Mouse (Mus musculus): ENCODE results near the gene Tjp3.
A peak's percentile ranks its signal among the peaks of the same experiment; 100 is the strongest.

Tjp3 gene

GRCm38 (mm10) chr10:81266211-81267105 lies 24.9 kb downstream of the Tjp3 start, which contains the start of the genes Mrpl54 and Apba3:
Gene Mrpl54, minus strand, starts transcription at chr10:81266934.
Gene Apba3, plus strand, starts transcription at chr10:81266960.
- DNase-seq: peak; percentile 95

DNA sequence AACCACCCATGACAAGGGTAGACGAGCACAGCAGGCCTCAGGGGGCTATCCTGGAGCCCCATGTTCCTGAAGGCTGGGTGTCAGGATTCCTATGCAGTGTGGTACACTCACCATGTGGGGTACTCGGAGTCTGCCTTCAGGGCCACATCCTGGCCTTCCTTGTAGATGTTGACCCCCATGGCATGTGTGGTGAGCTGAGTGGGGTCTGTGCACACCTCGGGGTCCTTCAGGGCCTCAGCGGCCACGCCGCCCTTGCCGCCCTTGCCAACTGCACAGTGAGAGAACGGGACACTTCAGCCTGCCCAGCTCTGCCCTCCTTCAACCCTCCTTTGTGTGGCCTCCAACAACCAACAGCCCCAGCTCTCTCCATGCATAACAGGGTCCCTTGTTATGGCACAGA lies 25.8 kb downstream of the Tjp3 start:
- DNase-seq: no peak

DNA sequence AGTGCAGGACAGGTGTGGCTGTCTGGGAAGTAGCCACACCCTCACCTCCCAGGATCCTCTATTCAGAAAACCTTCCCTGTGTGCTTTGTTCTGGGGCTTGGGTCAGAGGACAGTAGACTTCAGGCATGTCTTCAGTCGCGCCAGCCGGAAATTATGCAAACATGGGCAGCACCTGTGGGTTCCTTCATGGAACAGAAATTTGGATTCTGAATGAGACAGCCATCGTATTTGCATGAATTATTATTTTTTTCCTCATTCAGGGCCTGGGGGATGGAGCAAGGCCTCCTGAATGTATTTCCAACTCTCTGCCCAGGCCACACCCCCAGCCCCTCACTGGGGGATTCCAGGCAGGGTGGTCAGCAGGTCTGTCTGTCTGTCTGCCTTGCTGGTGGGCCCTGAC lies 30.4 kb downstream of the Tjp3 start:
- no peak for DNase-seq

DNA sequence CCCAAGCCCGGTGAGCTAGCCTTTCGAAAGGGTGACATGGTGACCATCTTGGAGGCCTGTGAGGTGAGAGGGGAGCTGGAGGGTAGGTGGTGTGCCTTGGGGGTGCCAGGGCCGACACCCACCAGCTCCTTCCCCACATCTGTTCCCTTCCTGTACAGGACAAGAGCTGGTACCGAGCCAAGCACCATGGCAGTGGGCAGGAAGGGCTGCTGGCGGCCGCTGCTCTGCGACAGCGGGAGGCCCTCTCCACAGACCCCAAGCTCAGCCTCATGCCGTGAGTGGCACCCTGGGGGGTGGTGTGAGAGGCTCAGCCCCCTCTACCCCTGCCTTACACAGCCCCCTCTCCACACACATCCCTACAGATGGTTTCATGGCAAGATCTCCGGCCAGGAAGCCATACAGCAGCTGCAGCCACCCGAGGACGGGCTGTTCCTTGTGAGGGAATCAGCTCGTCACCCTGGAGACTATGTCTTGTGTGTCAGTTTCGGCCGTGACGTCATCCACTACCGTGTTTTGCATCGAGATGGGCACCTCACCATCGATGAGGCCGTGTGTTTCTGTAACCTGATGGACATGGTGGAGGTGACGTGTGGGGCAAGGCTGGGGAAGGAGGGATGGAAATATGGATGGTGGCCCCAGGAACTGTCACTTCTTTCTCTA lies 32.0 kb downstream of the Tjp3 start:
- peak; percentile 44 for DNase-seq

DNA sequence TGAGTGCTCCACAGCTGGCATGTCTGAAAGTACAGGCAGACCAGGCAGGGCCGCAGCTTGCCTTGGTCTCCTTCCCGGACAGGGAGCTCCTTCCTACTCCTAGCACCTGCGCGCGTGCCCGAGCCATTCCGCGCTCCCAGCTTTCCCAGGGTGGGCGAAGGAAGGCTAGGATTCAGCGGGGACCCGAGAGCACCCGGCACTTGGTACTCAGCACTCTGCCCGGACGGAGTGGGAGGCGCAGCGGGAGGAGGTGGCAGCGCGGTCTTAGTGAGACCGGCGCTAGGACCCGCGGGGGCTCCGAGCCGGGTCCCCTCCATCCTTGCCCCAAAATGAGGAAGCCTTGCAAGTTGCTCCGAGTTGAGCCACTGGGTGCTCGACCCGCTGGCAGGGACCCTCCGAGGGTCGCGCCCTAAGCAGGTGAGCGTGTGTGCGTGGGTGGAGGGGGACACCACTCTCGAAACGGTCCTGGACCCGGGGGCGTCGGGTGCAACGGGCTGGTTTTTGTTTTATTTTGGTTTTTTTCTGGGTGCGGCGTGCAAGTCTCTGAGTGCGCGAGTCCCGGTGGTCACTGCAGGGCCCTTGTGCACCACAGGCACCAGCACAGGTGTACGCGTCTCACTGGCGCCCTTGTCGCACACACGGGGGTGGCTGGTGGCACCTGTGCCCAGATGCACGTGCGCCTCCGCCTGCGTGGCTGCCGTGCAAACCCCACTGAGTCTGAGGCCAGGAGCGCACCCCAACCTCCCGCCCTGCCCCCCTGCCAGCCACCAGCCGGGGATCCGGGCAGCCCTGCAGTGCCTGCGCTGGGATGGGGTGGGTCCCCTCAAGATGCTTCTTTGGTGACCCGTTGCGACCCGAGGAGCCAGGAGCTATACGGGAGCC lies 34.0 kb downstream of the Tjp3 start:
- peak; percentile 70 for DNase-seq

DNA sequence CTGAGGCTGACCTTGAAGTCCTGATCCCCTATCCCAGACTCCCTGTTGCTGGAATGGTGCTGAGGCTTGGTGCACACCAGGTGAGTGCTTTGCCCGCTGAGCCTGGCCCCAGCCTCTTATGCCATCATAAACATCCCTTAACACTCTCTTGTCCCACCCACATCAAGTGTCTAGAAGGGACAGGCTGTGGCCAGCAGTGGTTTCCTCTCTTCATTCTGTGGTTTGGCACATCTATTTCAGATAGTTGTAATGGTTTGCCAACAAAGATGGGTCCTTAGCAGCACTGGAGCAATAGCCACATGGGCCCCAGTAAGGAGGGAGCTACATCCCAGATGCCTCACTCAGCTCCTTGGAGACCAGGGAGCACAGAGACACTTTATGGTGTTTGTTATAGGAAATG lies 36.5 kb downstream of the Tjp3 start:
- DNase-seq: no peak

DNA sequence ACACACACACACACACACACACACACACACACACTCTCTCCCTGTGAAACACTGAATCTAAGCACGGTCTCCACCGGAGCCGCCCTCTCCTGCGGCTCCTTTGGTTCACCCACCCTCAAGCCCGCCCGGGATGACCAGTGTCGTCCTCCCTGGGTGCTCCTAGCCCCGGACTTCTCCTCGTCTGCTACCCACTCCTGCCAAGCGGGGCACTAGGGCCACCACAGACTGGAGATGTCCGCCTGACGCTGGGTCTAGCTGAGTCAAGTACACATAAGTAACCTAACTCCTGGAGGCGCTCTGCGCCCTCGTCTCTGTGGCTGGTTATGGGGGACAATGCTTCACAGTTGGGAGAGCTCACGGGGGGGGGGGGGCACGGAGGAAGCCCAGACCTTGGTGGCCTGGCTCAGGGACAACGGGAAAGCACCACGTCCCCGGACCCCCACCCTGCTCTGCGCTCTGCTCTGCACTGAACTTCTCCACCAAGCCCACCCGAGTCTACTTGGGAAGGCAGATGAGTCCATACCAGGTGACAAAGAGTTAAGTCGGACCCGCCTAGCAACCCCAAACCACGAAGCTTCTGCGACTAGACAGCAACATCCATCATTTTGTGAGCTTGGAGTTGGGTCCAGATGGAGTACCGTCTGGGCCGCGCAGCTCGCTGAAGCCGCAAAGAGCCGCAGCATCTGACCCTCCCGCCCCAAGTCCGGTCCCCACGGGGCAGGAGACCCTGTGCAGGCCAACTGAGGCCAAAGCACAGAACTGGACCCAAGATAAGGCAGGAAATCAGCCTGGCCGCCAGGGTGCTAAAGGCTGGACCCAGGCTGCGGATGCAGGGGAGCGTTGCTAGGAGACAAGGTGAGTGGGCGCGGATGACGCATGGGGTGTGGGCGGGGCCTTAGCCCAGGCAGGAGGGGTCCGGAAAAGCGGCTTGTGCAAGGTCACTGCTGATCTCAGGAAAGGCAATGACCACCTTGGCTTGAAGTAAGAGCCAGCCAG lies 38.7 kb downstream of the Tjp3 start, which contains the start of gene Matk:
TSS of gene Matk (plus strand) at position 512 of the 996 bp plus-strand sequence.
- peak; percentile 94 for DNase-seq

- no peak for DNase-seq
These were observed 41.9 kb downstream of the Tjp3 start for GRCm38 (mm10) chr10:81249442-81249841.

DNA sequence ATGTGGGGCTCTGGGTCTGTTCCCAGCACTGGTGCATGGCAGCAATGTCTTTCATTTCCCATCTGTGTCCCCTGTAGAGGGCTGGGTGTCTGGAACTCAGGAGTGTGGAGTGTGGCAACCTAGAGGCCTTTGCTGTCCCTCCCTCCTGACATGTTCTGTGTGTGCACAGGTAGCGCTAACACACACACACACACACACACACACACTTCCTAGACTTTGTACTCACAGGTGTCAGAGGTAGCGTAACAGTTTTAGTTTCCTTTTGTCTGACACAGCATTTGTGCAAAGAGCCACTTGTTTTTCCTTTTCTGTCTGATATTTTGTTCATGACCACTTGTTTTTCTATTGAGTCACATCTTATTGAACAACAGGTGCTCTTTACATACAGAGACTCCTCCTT lies 43.6 kb downstream of the Tjp3 start:
- DNase-seq: no peak

DNA sequence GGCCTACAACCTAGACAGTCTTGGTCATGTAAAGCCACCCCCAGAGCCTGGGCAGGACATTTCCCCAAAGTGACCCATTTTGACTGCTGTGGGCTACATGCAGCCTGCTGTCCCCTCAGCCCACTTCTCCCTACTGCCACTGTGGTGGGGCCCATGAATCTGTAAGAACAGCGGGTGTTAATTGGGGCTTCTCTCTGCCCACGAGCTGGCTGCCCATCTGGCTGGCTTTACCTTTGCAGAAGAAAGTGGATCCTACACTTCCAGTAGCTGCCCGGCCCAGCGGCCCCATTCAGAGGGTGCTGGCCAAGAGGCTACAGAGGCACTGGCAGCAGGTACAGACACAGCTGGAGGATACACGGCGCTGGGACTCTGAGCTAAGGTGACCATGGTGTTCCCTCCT lies 46.2 kb downstream of the Tjp3 start:
- no peak for DNase-seq

DNA sequence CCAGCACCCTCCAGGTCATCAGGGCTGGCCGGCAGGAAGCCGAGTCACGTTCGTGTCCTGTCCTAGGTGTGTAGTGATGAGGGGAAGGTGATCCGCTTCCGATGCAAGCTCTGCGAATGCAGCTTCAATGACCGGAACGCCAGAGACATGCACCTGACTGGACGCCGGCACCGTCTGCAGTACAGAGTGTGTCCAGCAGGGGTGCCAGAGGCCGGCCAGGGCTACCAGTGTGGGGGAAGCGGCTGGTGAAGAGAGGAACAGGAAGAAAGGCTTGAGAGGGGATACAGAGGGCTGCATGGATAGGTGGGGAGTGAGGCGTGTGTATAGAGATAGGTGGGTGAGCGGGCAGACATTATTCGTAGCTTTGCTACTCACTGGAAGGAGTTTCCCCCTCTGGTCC lies 46.8 kb downstream of the Tjp3 start:
- DNase-seq: peak; percentile 70

- DNase-seq: no peak
These were observed 47.2 kb downstream of the Tjp3 start for GRCm38 (mm10) chr10:81244146-81244545.

DNA sequence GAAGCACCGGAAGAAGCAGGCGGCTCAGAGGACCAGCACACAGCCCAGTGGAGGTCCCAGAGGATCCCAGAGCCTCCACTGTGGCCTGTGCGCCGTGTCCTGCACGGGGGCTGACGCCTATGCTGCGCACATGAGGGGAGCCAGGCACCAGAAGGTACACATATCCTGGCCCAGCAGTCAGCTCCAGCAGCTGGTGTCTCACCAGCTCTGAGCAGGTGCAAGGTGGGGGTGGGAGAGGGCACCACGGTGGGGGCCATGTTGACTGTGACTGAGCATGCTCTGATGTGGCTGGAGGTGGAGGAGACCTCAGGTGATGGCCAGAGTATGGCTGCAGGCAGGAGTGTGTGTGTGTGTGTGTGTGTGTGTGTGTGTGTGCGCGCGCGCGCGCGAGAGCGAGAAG lies 49.4 kb downstream of the Tjp3 start:
- no peak for DNase-seq

DNA sequence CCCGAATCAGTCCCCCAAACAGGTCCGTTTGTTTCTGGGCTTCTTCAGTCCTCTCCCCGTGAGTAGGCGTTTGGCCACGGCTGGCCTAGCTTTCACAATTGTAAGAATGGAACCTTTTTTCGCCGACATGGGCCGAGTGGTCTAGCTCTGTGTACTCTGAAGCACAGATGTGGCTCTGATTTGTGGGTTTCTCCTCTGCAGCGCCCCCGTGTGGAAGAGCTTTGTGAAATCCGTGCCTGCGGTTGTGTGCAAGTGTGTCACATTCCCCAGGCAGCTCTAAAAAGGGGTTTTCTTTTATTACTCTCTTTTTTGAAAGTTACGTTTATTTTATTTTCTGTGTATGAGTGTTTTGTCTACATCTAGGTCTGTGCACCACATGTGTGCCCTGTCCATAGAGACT lies 50.5 kb downstream of the Tjp3 start:
- DNase-seq: no peak

DNA sequence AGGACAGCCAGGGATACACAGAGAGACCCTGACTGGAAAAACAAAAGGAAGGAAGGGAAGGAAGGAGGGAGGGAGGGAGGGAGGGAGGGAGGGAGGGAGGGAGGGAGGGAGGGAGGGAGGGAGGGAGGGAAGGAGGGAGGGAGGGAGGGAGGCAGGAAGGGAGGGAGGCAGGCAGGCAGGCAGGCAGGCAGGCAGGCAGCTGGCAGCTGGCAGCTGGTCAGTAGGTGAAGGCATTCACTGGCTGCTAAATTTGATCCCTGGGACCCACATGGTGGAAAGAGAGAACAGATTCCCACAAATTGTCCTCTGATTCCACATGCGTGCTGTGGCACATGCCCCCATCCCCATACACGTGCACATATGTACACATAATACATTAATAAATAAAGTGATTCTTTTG lies 52.8 kb downstream of the Tjp3 start:
- DNase-seq: no peak

GRCm38 (mm10) chr10:81236471-81237268 lies 54.7 kb downstream of the Tjp3 start:
- DNase-seq: no peak

DNA sequence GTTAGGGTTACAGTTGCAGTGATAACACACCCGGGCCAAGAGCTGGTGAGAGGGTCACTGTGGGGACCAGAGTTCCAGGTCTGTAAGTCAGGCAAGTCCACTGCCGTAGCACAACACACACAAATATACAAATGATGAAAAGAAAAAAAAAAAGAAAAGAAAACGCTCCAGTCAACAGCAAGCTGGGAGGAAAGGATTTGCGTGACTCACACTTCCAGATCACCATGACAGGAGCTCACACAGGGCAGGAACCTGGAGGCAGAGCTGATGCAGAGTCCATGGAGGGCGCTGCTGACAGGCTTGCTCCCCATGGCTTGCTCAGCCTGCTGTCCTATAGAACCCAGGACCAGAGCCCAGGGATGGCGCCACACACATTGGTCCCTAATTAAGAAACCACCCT lies 57.2 kb downstream of the Tjp3 start:
- DNase-seq: no peak

DNA sequence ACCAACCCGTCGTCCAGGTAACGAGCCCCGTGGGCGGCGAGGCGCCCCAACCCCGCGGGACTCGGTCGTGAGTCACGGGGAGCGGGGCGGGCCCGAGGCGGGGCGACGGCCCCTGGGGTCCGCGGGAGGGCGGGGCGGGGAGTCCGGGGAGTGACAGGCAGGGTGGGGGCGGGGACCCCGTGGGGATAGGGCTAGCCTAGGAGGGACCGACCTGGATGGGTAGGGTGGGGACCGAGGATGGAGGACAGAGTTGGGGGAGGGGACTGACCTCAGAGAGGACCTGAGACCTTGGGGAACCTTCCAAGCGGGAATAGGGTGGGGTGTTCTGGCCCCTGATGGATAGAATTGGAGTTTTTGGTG lies 58.2 kb downstream of the Tjp3 start:
- no peak for DNase-seq

DNA sequence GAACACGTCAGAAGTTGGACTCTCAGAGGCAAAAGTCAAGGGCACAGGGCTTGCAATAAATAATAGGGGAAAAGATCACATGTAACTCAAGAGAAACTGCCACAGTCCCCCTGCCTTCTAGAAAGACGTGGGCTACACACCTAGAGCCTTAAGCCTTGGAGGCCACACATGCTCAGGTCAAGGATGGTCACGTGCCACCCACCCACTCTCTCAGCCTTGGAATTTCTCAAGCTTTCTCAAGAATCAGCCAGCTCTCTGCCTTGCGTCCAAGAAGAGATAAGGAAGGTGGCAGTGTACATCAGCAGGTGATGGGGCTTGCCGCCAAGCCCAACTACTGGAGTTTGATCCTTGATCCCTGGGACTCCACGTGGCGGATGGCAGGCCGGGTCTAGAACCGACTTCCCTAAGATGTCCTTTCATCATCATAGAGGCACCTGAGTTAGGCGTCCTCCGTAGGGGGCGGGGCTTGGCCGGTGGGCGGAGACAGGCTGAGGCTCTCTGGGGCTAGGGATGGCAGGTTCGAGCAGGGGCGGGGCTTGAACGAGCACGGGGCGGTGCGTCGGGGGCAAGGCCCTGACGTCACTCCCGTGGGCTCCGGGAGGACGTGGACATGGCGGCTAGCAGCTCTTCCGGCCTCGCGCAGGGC lies 58.7 kb downstream of the Tjp3 start, which contains the start of gene Zfr2:
TSS of gene Zfr2 (plus strand) at position 576 of the 646 bp plus-strand sequence.
- peak; percentile 97 for DNase-seq

DNA sequence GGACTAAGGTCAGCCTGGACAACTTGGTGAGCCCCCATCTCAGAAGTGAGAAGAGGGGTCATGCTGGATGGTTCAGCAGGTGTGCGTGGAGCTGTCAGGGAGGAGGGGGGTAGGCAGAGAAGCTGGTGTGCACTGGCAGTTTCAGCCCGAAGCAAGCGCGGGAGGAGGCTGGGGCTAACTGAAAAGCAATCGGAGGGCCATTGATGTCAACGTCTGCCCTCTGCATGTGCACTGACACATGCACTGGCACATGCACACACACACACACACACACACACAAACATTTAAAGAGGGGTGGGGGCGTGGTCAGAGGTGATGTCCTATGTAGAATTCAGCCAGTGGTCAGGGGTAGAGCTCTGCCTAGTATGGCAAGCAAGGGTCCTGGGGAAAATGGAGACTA lies 59.9 kb downstream of the Tjp3 start:
- no peak for DNase-seq

Data from right cerebral cortex, adult 18-20 months (tissue).